Mouse (Mus musculus) liver, embryonic 13.5 days (tissue): Measurements from ENCODE around the gene Cd200r3. TPM values are rescaled to one million over a fixed set of nuclear protein-coding genes. Genes with fewer than 3 reads are reported as not detected.

Experiments
- polyA plus RNA-seq: library from polyadenylated mRNA; unstranded; fragments of >200 nt; fragmentation: Nextera tagmentation; extraction: Ambion mirVana; gene quantifications from 2 replicates; pipeline ENCODE4 v1.2.1, GENCODE M21; 2015

Cd200r3 gene
- polyA plus RNA-seq, 1 experiment from 2014 or later, result 0.68 TPM

Other genes with a start within 250 kb of the Cd200r3 start
- gene Nepro, start 219.4 kb upstream of the Cd200r3 start, polyA plus RNA-seq, result 3.8 and 4.1 TPM in 2 replicates
- gene Gtpbp8, start 197.3 kb upstream of the Cd200r3 start, polyA plus RNA-seq, result 24.0 and 26.4 TPM in 2 replicates
- gene Cd200r1, start 177.9 kb upstream of the Cd200r3 start, polyA plus RNA-seq, result 3.2 and 4.0 TPM in 2 replicates
- 0.37 and 0.75 TPM in 2 replicates for gene Cd200r4, start 131.9 kb upstream of the Cd200r3 start, polyA plus RNA-seq
- gene Cd200r2, start 76.6 kb upstream of the Cd200r3 start, polyA plus RNA-seq, result not detected in 2 replicates
- gene Ccdc80, start 149.7 kb downstream of the Cd200r3 start, polyA plus RNA-seq, result 7.5 and 10.7 TPM in 2 replicates
- 6.0 and 6.8 TPM in 2 replicates for gene Slc35a5, start 215.0 kb downstream of the Cd200r3 start, polyA plus RNA-seq
- 21.7 and 22.2 TPM in 2 replicates for gene Atg3, start 215.1 kb downstream of the Cd200r3 start, polyA plus RNA-seq